8 mouse cellular contexts compared by ENCODE assay signal in genomic region chr2:165043090-165043636, GRCm38 (mm10). TPM values are rescaled to one million over a fixed set of nuclear protein-coding genes. Genes with fewer than 3 reads are reported as not detected.
DNase-seq lines count a peak whose midpoint lies in the region; ATAC-seq and TF ChIP-seq lines count a peak whose summit lies in the region.

No protein-coding gene starts in this region.

- no peak for DNase-seq in frontal cortex, postnatal 36 days (ENCODE audit: low spot score in 2 of 2)
- peak; percentile 90 for DNase-seq in brain, embryonic 14.5 days (ENCODE audit: low read depth)
- DNase-seq in cerebellum, postnatal 10 days, result no peak
- DNase-seq in layer of hippocampus, adult 11-12 months (ENCODE audit: low spot score), result no peak
- no peak for DNase-seq in kidney, postnatal 4 days

- peaks cover 12% of the 10 kb centered on the region for H3K4me1 ChIP-seq in hindbrain, embryonic 12.5 days
- peaks cover 11% of the 10 kb centered on the region for H3K4me1 ChIP-seq in midbrain, embryonic 16.5 days (ENCODE audit: control insufficient read depth, insufficient read depth, low read length)

- H3K36me3 ChIP-seq in hindbrain, embryonic 12.5 days, result no peaks in the 10 kb centered on the region
- no peaks in the 10 kb centered on the region for H3K36me3 ChIP-seq in midbrain, embryonic 16.5 days (ENCODE audit: control insufficient read depth, insufficient read depth, low read length)

- H3K9me3 ChIP-seq in hindbrain, embryonic 12.5 days (replicated peaks), result no peaks in the 10 kb centered on the region
- H3K9me3 ChIP-seq in midbrain, embryonic 16.5 days (replicated peaks; ENCODE audit: control insufficient read depth, low read length, poor library complexity, severe bottlenecking), result no peaks in the 10 kb centered on the region

- ATAC-seq in frontal cortex, adult (ENCODE audit: low TSS enrichment), result peak; percentile 41; the same call in 1 of the 2 replicates
- peak; percentile 63; the same call in 1 of the 2 replicates for ATAC-seq in hindbrain, embryonic 12.5 days (ENCODE audit: low FRiP score)
- ATAC-seq in midbrain, embryonic 16.5 days, result peak; percentile 70

- H3K9ac ChIP-seq in hindbrain, embryonic 12.5 days, result 0 out of 2 replicates have a peak overlapping the region, but pooled peaks have one; percentile 10
- 0 out of 2 replicates have a peak overlapping the region, but pooled peaks have one; percentile 23 for H3K9ac ChIP-seq in midbrain, embryonic 16.5 days (ENCODE audit: low read depth, low read length)

- no peak for TF ChIP-seq POLR2A in brain, embryonic 14.5 days (IDR thresholded peaks at IDR 0.05; ENCODE audit: borderline replicate concordance, extremely low read depth, insufficient read depth, insufficient read length, poor library complexity, severe bottlenecking)

- 0 out of 2 replicates have a peak overlapping the region, but pooled peaks have one; percentile 5 for H3K4me3 ChIP-seq in hindbrain, embryonic 12.5 days
- H3K4me3 ChIP-seq in midbrain, embryonic 16.5 days (ENCODE audit: low read depth, low read length), result peak overlapping the region; percentile 7; the same call in 1 of the 2 replicates

- TF ChIP-seq CTCF in brain, embryonic 14.5 days (IDR thresholded peaks at IDR 0.05; ENCODE audit: borderline replicate concordance, extremely low read depth, insufficient read depth, insufficient read length), result no peak

- 0 out of 2 replicates have a peak, but pooled peaks cover 3% of the 10 kb centered on the region for H3K27me3 ChIP-seq in hindbrain, embryonic 12.5 days
- H3K27me3 ChIP-seq in midbrain, embryonic 16.5 days (ENCODE audit: control insufficient read depth, insufficient read depth, low read depth, low read length), result no peaks in the 10 kb centered on the region

- WGBS in hindbrain, embryonic 12.5 days, result 7% methylated on average over 17 of the region's 17 CpGs
- WGBS in midbrain, embryonic 16.5 days, result under 1% methylated on average over 17 of the region's 17 CpGs

- peak overlapping the region; percentile 76 for H3K27ac ChIP-seq in hindbrain, embryonic 12.5 days
- peak overlapping the region; percentile 62 for H3K27ac ChIP-seq in midbrain, embryonic 16.5 days (ENCODE audit: low read length)

- H3K4me2 ChIP-seq in hindbrain, embryonic 12.5 days (replicated peaks), result peak overlapping the region; percentile 41
- peak overlapping the region; percentile 43 for H3K4me2 ChIP-seq in midbrain, embryonic 16.5 days (ENCODE audit: low read length)

RNA-seq across cellular contexts. Expression of gene Ncoa5, which starts 8.5 kb away (rescaled TPM):
- polyA plus RNA-seq in brain, embryonic 14.5 days (2012; rRNA removed), result 128 and 143 TPM in 2 replicates
- polyA plus RNA-seq in hindbrain, embryonic 12.5 days (2016; fragmentation: Nextera tagmentation; extraction: Ambion mirVana), result 126 and 129 TPM in 2 replicates
- polyA plus RNA-seq in midbrain, embryonic 16.5 days (2015; fragmentation: Nextera tagmentation; extraction: Ambion mirVana), result 105 and 129 TPM in 2 replicates

RNA-seq across cellular contexts. Expression of gene Cd40, which starts 12.3 kb away (rescaled TPM):
- 8.4 and 8.7 TPM in 2 replicates for polyA plus RNA-seq in brain, embryonic 14.5 days (2012; rRNA removed)
- polyA plus RNA-seq in hindbrain, embryonic 12.5 days (2016; fragmentation: Nextera tagmentation; extraction: Ambion mirVana), result 5.4 and 6.8 TPM in 2 replicates
- 6.0 TPM in 2 replicates for polyA plus RNA-seq in midbrain, embryonic 16.5 days (2015; fragmentation: Nextera tagmentation; extraction: Ambion mirVana)

RNA-seq across cellular contexts. Expression of gene 1700025C18Rik, which starts 47.4 kb away (rescaled TPM):
- polyA plus RNA-seq in brain, embryonic 14.5 days (2012; rRNA removed), result not detected in 2 replicates
- not detected in 2 replicates for polyA plus RNA-seq in hindbrain, embryonic 12.5 days (2016; fragmentation: Nextera tagmentation; extraction: Ambion mirVana)
- polyA plus RNA-seq in midbrain, embryonic 16.5 days (2015; fragmentation: Nextera tagmentation; extraction: Ambion mirVana), result not detected in 2 replicates
